Mouse (Mus musculus): ENCODE data around the gene Hist1h4n. TPM values are rescaled to one million over a fixed set of nuclear protein-coding genes. Genes with fewer than 3 reads are reported as not detected.
"Not testable (repeated sequence)": the region's sequence is repeated elsewhere in the genome, so short reads cannot be mapped to it uniquely, and the experiment has no call there.

The Hist1h4n gene
- polyA plus RNA-seq, 1 experiment from 2014 or later, result 12.0 TPM

- Histone ChIP-seq H3K9me3 (no peaks in the 10 kb centered on the region), H3K4me2 (replicated peaks) (no peak overlapping the region), H3K27ac (peak overlapping the region; percentile 36; the same call in 1 of the 2 replicates), H3K27me3 (replicated peaks) (no peaks in the 10 kb centered on the region), H3K4me3 (replicated peaks) (no peak overlapping the region), H3K4me1 (replicated peaks) (no peaks in the 10 kb centered on the region), H3K9ac (no peak overlapping the region), H3K36me3 (no peaks in the 10 kb centered on the region)
- 88% methylated on average over 10 of the region's 10 CpGs for WGBS
- no peak for ATAC-seq
Observed at GRCm38 (mm10) chr13:21830344-21830743, 1.7 kb downstream of the Hist1h4n start.

GRCm38 (mm10) chr13:21828511-21828910, 3.5 kb downstream of the Hist1h4n start:
- H3K27me3 ChIP-seq (replicated peaks), result no peaks in the 10 kb centered on the region
- no peak overlapping the region for H3K27ac ChIP-seq
- no peak overlapping the region for H3K9ac ChIP-seq
- no peaks in the 10 kb centered on the region for H3K9me3 ChIP-seq
- no peaks in the 10 kb centered on the region for H3K36me3 ChIP-seq
- 61% methylated on average over 3 of the region's 3 CpGs for WGBS
- ATAC-seq, result no peak
- H3K4me1 ChIP-seq (replicated peaks), result no peaks in the 10 kb centered on the region
- H3K4me3 ChIP-seq (replicated peaks), result no peak overlapping the region
- no peak overlapping the region for H3K4me2 ChIP-seq (replicated peaks)

GRCm38 (mm10) chr13:21820082-21820890, 11.7 kb downstream of the Hist1h4n start:
- H3K4me3 ChIP-seq (replicated peaks); H3K27ac ChIP-seq; H3K4me1 ChIP-seq (replicated peaks); H3K9me3 ChIP-seq; H3K36me3 ChIP-seq; H3K4me2 ChIP-seq (replicated peaks); H3K9ac ChIP-seq; H3K27me3 ChIP-seq (replicated peaks): not testable (repeated sequence)
- 73% methylated on average over 7 of the region's 16 CpGs for WGBS
- ATAC-seq, result 0 out of 2 replicates have a peak, but pooled peaks have one; percentile 41

DNA sequence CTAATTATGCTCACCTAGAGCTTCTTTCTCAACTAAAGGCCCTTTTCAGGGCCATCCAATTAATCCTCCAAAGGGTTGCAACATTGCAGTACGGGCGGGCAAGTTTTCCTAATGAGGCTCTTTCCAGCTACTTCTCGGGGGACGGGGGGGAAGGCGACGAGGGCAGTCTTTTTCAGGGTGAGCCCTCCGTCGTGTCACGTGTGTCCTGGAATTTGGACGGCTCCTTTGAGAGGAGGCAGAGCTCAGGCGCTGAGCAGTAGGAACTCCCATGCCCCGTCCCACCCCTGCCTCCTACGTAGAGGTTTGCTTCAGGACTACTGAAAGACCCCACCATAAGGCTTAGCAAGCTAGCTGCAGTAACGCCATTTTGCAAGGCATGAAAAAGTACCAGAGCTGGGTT, 19.9 kb downstream of the Hist1h4n start:
- Histone ChIP-seq H3K27ac (0 out of 2 replicates have a peak overlapping the region, but pooled peaks have one; percentile 22), H3K4me2 (replicated peaks) (peak overlapping the region; percentile 36), H3K4me3 (replicated peaks) (0 out of 2 replicates have a peak overlapping the region, but pooled peaks have one; percentile 9)
- not testable (repeated sequence) for H3K27me3 ChIP-seq (replicated peaks); H3K9ac ChIP-seq; H3K36me3 ChIP-seq; H3K4me1 ChIP-seq (replicated peaks); H3K9me3 ChIP-seq
- WGBS, result under 1% methylated on average over 14 of the region's 14 CpGs
- peak; percentile 64 for ATAC-seq

DNA sequence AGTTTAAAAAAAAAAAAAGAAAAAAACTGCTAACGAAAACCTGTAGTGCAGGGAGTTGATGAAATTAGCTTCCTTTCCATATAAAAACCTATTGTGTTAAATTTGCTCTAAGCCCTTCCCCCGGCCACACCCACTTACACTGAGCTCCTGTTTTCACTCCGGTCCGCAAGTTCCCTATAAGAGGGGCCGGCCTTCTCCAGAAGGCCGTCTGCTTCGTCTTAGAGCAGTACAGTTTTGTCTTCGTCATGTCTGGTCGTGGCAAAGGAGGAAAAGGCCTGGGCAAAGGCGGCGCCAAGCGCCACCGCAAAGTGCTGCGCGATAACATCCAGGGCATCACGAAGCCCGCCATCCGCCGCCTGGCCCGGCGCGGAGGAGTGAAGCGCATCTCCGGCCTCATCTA, 20.5 kb downstream of the Hist1h4n start, which contains the start of gene Hist1h4m:
TSS of gene Hist1h4m (plus strand) at position 208 of the 400 bp plus-strand sequence.
- Histone ChIP-seq H3K4me2 (replicated peaks) (peak within 1 kb of the TSS; percentile 36), H3K27ac (0 out of 2 replicates have a peak within 1 kb of the TSS, but pooled peaks have one; percentile 22), H3K4me3 (replicated peaks) (0 out of 2 replicates have a peak within 1 kb of the TSS, but pooled peaks have one; percentile 9)
- not testable (repeated sequence) for H3K9ac ChIP-seq; H3K9me3 ChIP-seq; H3K27me3 ChIP-seq (replicated peaks); H3K4me1 ChIP-seq (replicated peaks); H3K36me3 ChIP-seq
- no CpG with 5 or more reads among the region's 24 CpGs for WGBS
- peak; percentile 67 for ATAC-seq

GRCm38 (mm10) chr13:21811074-21811473, 20.9 kb downstream of the Hist1h4n start:
- H3K4me2 ChIP-seq (replicated peaks); H3K27me3 ChIP-seq (replicated peaks); H3K9ac ChIP-seq; H3K9me3 ChIP-seq; H3K27ac ChIP-seq; H3K4me3 ChIP-seq (replicated peaks); H3K36me3 ChIP-seq; H3K4me1 ChIP-seq (replicated peaks): not testable (repeated sequence)
- no CpG with 5 or more reads among the region's 8 CpGs for WGBS
- ATAC-seq, result peak; percentile 31

GRCm38 (mm10) chr13:21810073-21810472, 21.9 kb downstream of the Hist1h4n start, which contains the start of the genes Hist1h2bq and Hist1h2ao:
Gene Hist1h2bq, minus strand, starts transcription at chr13:21810197.
Gene Hist1h2ao, plus strand, starts transcription at chr13:21810465.
- H3K4me1 ChIP-seq (replicated peaks); H3K27me3 ChIP-seq (replicated peaks); H3K9ac ChIP-seq; H3K4me3 ChIP-seq (replicated peaks); H3K4me2 ChIP-seq (replicated peaks); H3K9me3 ChIP-seq; H3K36me3 ChIP-seq; H3K27ac ChIP-seq: not testable (repeated sequence)
- ATAC-seq, result peak; percentile 95
- WGBS, result no CpG with 5 or more reads among the region's 23 CpGs

DNA sequence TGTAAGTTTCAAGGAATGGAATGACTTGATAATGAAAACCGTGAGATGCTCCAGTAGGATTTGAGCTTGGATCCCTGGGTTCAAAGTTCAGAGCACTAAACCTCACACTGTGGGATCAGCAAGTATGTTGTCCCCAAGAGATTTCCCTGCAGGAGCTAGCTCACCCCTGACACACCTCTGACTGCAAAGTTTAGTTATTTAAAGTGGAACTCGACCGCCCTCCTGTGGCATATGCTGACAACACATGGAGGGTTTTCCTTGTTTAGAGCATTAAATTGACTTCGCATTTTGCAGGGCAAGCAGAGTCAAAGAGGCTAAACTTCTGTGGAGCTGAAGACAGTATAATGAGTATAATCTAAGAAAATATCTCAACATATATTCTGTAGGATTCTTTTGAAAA, 28.9 kb downstream of the Hist1h4n start:
- not testable (repeated sequence) for H3K4me1 ChIP-seq (replicated peaks); H3K27me3 ChIP-seq (replicated peaks); H3K9ac ChIP-seq; H3K36me3 ChIP-seq; H3K27ac ChIP-seq; H3K9me3 ChIP-seq; H3K4me2 ChIP-seq (replicated peaks); H3K4me3 ChIP-seq (replicated peaks)
- WGBS, result no CpG with 5 or more reads among the region's 4 CpGs
- ATAC-seq, result peak; percentile 86

DNA sequence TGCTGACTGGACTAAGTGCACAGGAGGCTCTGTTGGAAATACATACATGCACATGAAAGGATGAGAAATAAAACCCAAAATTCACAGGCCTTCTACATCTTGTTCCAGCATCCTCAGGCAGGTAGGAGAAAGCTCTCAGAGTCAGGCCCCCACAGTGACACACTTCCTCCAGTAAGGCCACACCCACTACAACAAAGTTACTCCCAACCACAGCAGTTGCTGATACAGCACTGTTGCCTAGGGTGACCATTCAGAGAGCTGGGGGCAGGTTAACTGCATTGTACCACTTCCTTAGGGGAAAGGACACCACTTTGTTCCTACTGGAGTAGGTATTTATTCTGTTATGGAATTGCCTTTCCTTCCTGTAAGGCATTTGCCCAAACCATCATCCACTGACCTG, 34.8 kb downstream of the Hist1h4n start:
- not testable (repeated sequence) for H3K36me3 ChIP-seq; H3K9ac ChIP-seq; H3K27ac ChIP-seq; H3K4me2 ChIP-seq (replicated peaks); ATAC-seq; H3K27me3 ChIP-seq (replicated peaks); H3K9me3 ChIP-seq; H3K4me1 ChIP-seq (replicated peaks); H3K4me3 ChIP-seq (replicated peaks)

DNA sequence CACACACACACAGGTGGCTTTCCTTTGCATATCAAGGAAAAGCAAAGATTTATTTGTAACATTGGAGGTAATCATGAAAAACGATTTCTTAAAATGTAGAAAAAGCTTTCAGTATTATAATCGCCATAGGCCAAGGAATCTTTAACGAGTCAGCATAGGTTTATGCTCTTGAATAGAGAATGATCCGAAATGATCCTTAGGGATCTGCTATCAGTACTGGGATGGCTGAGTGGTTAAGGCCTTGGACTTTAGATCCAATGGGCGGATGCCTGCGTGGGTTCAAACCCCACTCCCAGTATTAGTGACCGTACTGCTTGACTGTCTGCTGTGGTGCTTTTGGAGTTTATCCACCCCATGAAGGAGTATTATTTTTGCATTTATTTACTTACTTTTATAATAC, 36.4 kb downstream of the Hist1h4n start:
- H3K4me3 ChIP-seq (replicated peaks), result no peak overlapping the region
- H3K27ac ChIP-seq, result no peak overlapping the region
- no peaks in the 10 kb centered on the region for H3K27me3 ChIP-seq (replicated peaks)
- 0 out of 2 replicates have a peak, but pooled peaks cover 2% of the 10 kb centered on the region for H3K4me1 ChIP-seq (replicated peaks)
- WGBS, result 92% methylated on average over 7 of the region's 7 CpGs
- H3K36me3 ChIP-seq, result no peaks in the 10 kb centered on the region
- ATAC-seq, result no peak
- H3K9ac ChIP-seq, result no peak overlapping the region
- H3K4me2 ChIP-seq (replicated peaks), result no peak overlapping the region
- H3K9me3 ChIP-seq, result no peaks in the 10 kb centered on the region

DNA sequence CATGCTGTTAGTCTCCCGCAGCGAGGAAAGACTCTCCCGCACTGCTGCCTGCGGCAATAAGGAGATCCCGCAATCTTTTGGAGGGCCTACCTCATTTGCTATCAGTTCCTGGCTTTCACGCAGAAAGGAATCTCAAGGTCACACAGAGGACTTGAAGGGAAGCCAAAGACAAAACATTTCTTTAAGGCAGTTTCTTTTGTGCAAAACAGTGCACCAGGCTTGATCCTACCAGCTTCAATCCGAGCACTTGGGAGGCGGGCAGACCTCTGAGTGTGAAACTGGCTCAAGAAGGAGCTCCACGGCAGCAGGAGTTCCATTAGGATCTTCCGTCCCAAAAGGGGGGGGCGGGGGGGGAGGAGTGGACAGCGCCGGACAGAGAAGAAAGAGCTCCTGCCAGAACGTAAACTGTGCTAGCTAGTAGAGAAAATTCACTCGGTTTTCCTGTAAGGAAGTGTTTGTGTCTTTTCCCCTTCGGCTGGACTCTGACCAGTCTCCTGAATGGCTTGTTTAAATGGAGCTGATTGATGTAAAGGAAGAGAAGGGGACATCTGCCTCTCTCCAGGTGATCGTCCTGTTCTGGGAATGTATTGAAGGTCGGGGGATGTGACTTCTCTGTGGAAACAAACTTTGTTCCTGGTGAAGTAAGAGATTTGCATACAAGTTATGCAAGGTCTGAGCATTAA, 41.3 kb downstream of the Hist1h4n start:
- 12% methylated on average over 18 of the region's 18 CpGs for WGBS
- peak overlapping the region; percentile 54 for H3K4me2 ChIP-seq (replicated peaks)
- peak overlapping the region; percentile 36 for H3K9ac ChIP-seq
- no peaks in the 10 kb centered on the region for H3K9me3 ChIP-seq
- peaks cover 8% of the 10 kb centered on the region; the same call in 1 of the 2 replicates for H3K4me1 ChIP-seq (replicated peaks)
- H3K36me3 ChIP-seq, result no peaks in the 10 kb centered on the region
- ATAC-seq, result no peak
- no peaks in the 10 kb centered on the region for H3K27me3 ChIP-seq (replicated peaks)
- H3K4me3 ChIP-seq (replicated peaks), result peak overlapping the region; percentile 15; the same call in 1 of the 2 replicates
- H3K27ac ChIP-seq, result 0 out of 2 replicates have a peak overlapping the region, but pooled peaks have one; percentile 22

- 46% methylated on average over 6 of the region's 6 CpGs for WGBS
- no peak overlapping the region for H3K4me3 ChIP-seq (replicated peaks)
- H3K9ac ChIP-seq, result no peak overlapping the region
Observed at GRCm38 (mm10) chr13:21789925-21790324, 42.1 kb downstream of the Hist1h4n start.

More at GRCm38 (mm10) chr13:21789925-21790324, 42.1 kb downstream of the Hist1h4n start:
- ATAC-seq, result no peak
- Histone ChIP-seq H3K9me3 (no peaks in the 10 kb centered on the region), H3K4me1 (replicated peaks) (peaks cover 12% of the 10 kb centered on the region; the same call in 1 of the 2 replicates), H3K36me3 (no peaks in the 10 kb centered on the region), H3K4me2 (replicated peaks) (no peak overlapping the region), H3K27me3 (replicated peaks) (no peaks in the 10 kb centered on the region), H3K27ac (no peak overlapping the region)
